Mouse (Mus musculus) embryo, embryonic 9.5 days (tissue): Measurements from ENCODE around the gene Hbb-bh2.
"Not testable (repeated sequence)": the region's sequence is repeated elsewhere in the genome, so short reads cannot be mapped to it uniquely, and the experiment has no call there.

ENCODE experiments used
- DNase-seq: peaks from one replicate; pipeline ENCODE4 v3.0.0-alpha.2; 2017; ENCODE audit errors: extremely low spot score

Hbb-bh2 gene

DNA sequence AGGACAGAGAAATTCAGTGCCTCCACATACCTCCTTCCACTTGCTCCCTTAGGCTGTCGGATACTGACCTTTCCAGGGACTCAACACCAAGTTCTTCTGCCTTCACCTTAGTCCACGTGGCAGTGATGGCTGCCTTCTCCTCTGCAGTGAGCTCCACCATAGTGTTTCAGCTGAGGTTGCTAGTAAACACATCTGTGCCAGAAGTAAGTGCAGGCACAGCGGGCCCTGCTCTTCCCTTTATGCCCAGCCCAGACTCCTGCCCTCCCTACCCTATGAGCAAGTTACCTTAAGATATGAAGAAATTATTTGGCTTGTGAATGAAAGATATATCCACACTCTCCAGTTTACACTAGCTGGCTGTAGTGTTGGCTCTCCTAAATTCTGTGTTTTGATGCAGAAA, at the start of gene Hbb-bh2:
Gene Hbb-bh2 (minus strand): TSS at position 253 of the 400 bp plus-strand sequence.
- no peak for DNase-seq

DNA sequence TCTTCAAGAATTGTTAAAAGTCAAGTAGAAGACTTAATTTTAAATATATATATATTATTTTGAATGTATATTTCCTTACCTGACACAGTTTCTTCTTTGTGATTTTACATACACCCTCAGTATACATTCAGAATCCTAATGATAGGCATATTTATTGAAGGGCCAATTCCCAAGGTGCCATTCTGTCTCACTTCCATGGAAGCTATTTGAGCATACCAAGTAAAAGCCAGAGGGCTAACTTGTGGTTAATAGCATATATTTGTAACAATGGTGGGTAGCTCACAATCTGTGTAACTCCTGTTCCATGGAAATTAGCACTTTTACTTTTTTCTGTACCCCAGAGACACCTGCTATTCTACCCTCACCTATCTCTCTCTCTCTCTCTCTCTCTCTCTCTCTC, 45.8 kb upstream of the Hbb-bh2 start, which contains the start of gene Olfr66:
Gene Olfr66 (minus strand): TSS at position 101 of the 400 bp plus-strand sequence.
- DNase-seq = no peak

- no peak for DNase-seq
Observed at GRCm38 (mm10) chr7:103877093-103877492, 36.8 kb upstream of the Hbb-bh2 start.

GRCm38 (mm10) chr7:103874451-103874850, 34.1 kb upstream of the Hbb-bh2 start:
- no peak for DNase-seq

DNA sequence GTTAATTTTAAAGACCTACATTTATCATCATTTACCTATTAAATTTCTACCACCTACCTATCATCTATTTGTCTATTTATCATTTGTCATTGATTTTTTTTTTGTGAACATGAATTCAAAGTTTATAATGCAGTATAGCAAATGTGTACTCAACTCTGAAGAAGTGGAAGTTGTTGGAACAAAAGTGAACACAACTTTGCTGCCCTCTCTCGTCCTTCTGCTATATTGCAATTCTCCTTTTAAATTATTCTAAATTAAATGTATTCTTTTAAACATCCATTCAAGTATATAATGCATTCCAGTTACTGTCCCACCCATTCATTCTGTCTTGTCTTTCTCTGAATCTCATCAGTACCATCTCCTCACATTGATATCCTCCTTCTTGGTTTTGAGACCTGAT, 32.7 kb upstream of the Hbb-bh2 start:
- DNase-seq = no peak

DNA sequence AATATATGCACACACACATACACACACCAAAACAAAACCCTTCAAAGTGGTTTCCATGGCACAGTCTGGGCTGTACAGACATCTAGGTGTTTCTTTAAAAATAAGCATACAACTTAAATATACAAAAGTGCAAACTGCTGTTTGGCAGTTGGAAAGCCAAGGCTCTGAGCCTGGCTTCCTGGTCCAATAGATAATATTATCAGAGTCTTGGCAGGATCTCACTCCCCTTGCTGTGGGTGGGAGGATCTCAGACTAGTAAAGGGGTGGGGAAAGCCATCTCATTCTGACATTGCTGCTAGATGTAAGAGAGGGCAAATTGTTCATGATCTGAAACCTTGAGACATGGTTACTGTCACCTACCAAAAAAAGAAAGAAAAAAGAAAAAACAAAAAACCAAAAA, 30.3 kb upstream of the Hbb-bh2 start:
- DNase-seq = no peak

DNA sequence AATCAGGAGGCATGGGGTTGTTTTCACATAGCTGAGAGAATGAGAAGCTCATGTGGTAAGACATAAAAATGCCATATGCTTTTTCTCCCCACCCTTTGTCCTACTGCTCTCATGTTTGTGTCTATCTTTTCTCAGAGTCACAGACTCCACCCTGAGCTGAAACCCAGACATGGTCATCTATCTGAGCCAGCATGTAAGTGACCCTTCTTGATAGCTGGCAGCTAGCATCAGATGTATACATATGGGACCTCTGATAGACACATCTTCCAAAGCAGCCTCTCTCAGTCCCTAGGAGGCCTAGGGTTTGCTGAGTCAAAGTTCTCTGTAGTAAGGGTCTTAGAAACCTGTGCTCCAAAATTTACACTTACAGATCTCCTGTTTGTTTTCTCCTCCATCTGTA, 25.4 kb upstream of the Hbb-bh2 start:
- DNase-seq = no peak

DNA sequence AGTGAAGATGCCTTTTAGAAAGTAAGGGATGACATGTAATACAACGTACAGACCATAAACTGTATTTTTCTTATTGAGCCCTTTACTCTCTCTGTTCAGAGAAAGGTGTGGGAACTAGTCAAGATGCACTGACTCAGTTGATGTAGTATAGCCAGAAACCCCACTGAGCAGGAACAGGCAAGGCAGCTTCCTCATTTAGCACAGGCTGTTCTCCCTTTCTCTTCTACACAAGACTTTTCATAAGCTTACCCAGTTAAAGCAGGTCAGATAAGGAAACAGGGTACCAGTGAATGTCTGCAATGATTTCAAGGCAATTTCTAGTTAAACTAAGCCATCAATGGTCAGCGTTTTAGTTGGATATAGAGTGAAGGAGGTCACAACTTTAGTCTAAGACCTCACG, 21.2 kb upstream of the Hbb-bh2 start:
- DNase-seq = no peak

DNA sequence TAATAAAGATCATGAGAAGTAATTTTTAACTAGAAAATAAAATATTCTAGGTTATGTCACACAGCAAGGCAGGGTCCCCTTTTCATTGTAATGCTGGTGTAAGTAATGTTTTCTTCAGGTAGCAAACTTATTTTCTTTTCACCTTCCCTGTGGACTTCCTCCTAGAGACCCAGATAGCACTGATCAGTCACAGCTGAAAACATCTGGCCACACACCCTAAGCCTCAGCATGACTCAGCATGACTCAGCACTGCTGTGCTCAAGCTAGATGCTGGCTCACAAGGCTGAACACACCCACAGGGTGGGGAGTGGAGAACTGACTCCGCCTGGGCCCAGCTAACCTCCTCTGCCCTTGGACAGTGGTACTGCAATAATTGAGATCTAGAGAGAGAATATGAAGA, 20.5 kb upstream of the Hbb-bh2 start:
- DNase-seq = no peak

DNA sequence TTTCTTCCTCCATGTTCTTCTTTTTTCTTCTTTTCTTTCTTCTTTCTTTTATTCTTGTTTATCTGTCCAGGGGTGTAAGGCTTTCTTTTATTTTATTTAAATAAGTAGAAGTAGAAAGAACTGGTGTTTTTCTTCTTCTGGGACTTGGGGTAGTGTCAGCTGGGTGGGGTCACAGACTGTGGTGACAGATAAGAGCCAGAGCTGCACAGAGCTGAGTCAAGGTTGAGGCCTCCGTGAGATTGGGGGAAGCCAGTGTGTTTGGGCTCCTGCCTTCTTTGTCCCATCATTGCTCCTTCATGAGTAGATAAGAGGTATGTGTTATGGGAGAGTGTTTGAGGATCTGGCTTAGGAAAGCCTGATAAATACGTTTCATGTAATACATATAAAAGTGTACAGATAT, 18.8 kb upstream of the Hbb-bh2 start:
- DNase-seq = no peak

- DNase-seq = no peak
Observed at GRCm38 (mm10) chr7:103854669-103855068, 14.3 kb upstream of the Hbb-bh2 start.

DNA sequence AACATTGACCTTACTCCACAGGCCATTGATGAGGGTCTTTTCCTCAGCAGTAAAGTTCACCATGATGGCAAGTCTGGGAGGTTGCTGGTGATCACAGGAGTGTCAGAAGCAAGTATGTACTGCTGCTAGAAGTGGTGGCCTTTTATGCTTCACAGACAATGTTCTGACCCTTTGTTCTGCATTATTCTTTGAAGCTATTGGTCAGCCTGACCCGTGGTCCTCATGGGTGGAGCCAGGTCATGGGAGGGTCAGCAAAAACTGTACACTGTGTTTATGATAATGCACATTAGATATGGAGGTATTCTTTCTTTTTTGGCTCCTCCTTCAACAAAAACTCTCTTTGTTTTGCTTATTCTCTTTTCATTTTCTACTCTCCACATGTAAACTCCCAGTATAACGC, 12.8 kb upstream of the Hbb-bh2 start, which contains the start of gene Hbb-y:
Gene Hbb-y (minus strand): TSS at position 127 of the 400 bp plus-strand sequence.
- no peak for DNase-seq

DNA sequence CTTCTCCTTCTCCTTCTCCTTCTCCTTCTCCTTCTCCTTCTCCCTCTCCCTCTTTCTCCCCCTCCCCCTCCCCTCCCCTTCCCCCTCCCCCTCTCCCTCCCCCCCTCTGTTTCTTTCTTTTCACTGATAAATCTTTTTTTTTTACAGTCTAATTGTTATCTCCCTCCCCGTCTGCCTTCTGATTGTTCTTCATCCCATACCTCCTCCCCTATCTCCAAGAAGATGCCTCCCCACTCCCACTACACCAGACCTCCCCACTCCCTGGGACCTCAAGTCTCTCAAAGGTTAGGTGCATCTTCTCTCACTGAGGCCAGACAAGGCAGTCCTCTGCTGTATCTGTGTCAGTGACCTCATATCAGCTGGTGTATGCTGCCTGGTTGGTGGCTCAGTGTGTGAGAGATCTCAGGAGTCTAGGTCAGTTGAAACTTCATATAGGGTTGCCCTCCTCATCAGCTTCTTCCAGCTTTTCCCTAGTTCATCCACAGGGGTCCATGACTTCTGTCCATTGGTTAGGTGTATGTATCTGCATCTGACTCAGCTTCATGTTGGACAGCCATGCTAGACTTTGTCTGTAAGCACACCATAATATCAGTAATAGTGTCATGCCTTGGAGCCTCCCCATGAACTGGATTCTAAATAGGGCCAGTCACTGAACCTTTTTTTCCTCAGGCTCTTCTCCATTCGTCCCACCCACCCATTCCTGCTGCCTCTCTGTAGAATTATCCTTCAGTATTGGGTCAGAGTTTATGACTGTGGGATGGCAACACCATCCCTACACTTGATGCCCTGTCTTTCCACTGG, 4.4 kb upstream of the Hbb-bh2 start:
- DNase-seq = no peak

DNA sequence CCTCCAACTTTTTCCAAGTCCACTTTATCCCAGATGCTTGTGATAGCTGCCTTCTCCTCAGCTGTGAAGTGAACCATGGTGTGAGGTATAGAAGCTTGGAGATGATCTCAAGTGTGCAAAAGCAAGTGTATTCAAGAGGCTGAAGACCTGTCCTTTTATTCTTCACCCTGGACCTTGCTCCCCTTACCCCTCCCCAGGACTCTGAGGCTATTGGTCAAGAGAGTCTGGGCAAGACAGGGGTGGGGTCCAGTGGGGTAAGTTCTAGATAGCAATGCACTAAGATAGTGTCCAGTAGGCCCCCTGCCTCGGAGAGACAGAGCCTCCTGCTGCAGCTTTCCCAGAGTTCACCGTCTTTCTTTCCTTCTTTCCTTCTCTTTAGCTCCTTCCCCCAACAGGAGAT, 2.7 kb upstream of the Hbb-bh2 start, which contains the start of gene Hbb-bh1:
Gene Hbb-bh1 (minus strand): TSS at position 131 of the 400 bp plus-strand sequence.
- no peak for DNase-seq

DNA sequence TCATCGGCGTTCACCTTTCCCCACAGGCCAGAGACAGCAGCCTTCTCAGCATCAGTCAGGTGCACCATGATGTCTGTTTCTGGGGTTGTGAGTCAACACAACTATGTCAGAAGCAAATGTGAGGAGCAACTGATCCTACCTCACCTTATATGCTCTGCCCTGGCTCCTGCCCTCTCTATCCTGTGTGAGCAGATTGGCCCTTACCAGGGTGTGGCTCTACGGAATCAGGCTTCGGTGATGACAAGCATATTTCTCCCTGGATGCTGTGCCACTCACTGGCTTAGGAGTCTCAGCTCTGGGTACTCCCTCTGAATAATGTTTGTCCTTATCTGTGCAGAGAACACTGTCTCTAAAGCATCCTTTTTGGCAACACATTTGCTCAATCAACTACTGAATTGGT, 12.5 kb downstream of the Hbb-bh2 start, which contains the start of gene Hbb-bs:
Gene Hbb-bs (minus strand): TSS at position 289 of the 400 bp plus-strand sequence.
- DNase-seq = no peak

- DNase-seq = not testable (repeated sequence)
Observed at GRCm38 (mm10) chr7:103827139-103827538, 13.2 kb downstream of the Hbb-bh2 start.

GRCm38 (mm10) chr7:103826255-103826887, 13.9 kb downstream of the Hbb-bh2 start:
- no peak for DNase-seq

DNA sequence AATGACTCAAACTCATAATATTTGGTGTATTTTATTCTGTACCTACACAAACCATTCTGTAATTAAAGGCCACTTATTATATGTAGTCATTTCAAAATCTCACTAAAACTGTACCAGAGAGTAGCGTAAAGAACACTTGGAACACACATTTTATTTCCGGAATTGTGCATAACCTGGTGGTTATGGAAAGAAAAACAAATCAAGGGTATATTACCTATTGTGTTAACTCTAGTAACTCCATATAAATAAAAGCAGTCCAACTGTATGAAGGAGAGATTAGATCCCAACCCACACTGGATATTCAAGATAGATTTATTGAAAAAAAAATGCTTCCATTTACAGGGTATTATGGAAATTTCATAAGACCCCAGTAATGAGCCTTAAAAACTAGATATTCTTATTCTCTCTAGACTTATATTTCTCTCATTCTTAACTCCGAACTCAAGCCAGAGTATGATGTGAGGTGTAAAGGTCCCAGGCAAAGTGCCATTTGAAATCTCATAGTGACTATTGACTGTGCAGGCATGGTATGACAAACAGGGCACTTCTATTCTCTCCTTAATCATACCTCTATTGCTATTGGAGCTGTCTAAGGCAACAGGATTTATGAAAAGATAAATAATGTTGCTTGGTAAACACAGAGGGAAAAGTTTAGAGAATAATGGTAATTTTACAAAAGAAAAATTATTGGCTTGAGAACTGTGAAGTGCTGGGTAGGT, 14.6 kb downstream of the Hbb-bh2 start:
- no peak for DNase-seq

- no peak for DNase-seq
Observed at GRCm38 (mm10) chr7:103824597-103824996, 15.7 kb downstream of the Hbb-bh2 start.

DNA sequence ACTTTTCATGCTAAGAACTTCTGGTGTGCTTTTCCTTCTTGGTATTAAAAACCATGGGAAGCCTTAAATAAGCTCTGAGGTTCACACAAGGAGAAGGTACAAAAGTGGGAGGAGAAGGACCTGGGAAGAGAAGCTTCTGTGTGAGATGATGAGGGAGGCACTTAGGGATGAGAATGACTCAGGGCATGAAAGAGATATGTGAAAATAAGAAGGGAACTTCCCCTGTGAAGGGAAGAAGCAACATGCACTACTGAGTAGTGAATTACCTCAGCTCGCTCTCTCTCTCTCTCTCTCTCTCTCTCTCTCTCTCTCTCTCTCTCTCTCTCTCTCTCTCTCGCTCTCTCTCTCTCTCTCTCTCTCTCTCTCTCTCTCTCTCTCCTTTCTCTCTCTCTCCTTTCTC, 25.2 kb downstream of the Hbb-bh2 start:
- not testable (repeated sequence) for DNase-seq

- DNase-seq = no peak
Observed at GRCm38 (mm10) chr7:103813766-103814165, 26.6 kb downstream of the Hbb-bh2 start, which contains the start of gene Hbb-bt. Gene Hbb-bt, minus strand, starts transcription at chr7:103813996.

- DNase-seq = not testable (repeated sequence)
Observed at GRCm38 (mm10) chr7:103813152-103813551, 27.2 kb downstream of the Hbb-bh2 start.
